Mouse (Mus musculus) MEL (cell line): ENCODE measurements around the gene Lamc3. TPM values are rescaled to one million over a fixed set of nuclear protein-coding genes. Genes with fewer than 3 reads are reported as not detected.

ENCODE experiments used
- DNase-seq: peaks from one replicate; pipeline ENCODE4 v3.0.0; 2011; ENCODE audit warnings: low read depth, low spot score
- H3K27ac ChIP-seq: 2 replicates; pipeline ENCODE4 v1.5.1; 2012; ENCODE audit warnings: low read depth, mild to moderate bottlenecking, control low read depth, low read length, moderate library complexity; ENCODE audit not compliant: control insufficient read depth
- H3K27me3 ChIP-seq, 2 experiments: fragments of 150-350 bp in 1 of 2; sonication (generic) in 1 of 2; 2 replicates each; pipeline ENCODE4 v1.6.1; 2012; ENCODE audit warnings: low read length in 2 of 2, mild to moderate bottlenecking in 2 of 2, improper control_type of control experiment in 1 of 2, moderate library complexity in 1 of 2; ENCODE audit not compliant: insufficient read depth in 2 of 2, control insufficient read depth in 1 of 2
- H3K36me3 ChIP-seq, 2 experiments: 2 replicates each; pipeline ENCODE4 v1.6.1; 2012 to 2014; ENCODE audit warnings: low read length in 2 of 2, improper control_type of control experiment in 1 of 2, inconsistent platforms in 1 of 2, mild to moderate bottlenecking in 1 of 2; ENCODE audit not compliant: insufficient read depth in 2 of 2, control insufficient read depth in 1 of 2
- H3K4me1 ChIP-seq, 2 experiments: fragments of 150-350 bp in 1 of 2; sonication (generic) in 1 of 2; 2 replicates each; pipeline ENCODE4 v1.6.1; 2012; ENCODE audit warnings: low read length in 2 of 2, improper control_type of control experiment in 1 of 2, mild to moderate bottlenecking in 1 of 2; ENCODE audit not compliant: insufficient read depth in 2 of 2, control insufficient read depth in 1 of 2
- H3K4me3 ChIP-seq, 2 experiments: fragments of 150-350 bp in 1 of 2; sonication (generic) in 1 of 2; 2 replicates each; pipeline ENCODE4 v1.5.1; 2012; ENCODE audit warnings: low read depth in 2 of 2, low read length in 2 of 2, mild to moderate bottlenecking in 2 of 2, moderate library complexity in 2 of 2, control low read depth in 1 of 2, improper control_type of control experiment in 1 of 2; ENCODE audit not compliant: control insufficient read depth in 1 of 2, insufficient read depth in 1 of 2
- H3K79me2 ChIP-seq: 2 replicates; pipeline ENCODE4 v1.6.1; 2012; ENCODE audit warnings: mild to moderate bottlenecking, low read length, moderate library complexity; ENCODE audit not compliant: control insufficient read depth, poor library complexity, insufficient read depth
- H3K9ac ChIP-seq: 2 replicates; pipeline ENCODE4 v1.6.1; 2012; ENCODE audit warnings: low read depth, mild to moderate bottlenecking, control low read depth, low read length, moderate library complexity; ENCODE audit not compliant: control insufficient read depth, poor library complexity, severe bottlenecking
- H3K9me3 ChIP-seq: fragments of 150-350 bp; sonication (generic); replicated peaks from 2 replicates; pipeline ENCODE4 v1.6.1; 2012; ENCODE audit warnings: mild to moderate bottlenecking, low read length, improper control_type of control experiment, moderate library complexity; ENCODE audit not compliant: insufficient read depth
- BHLHE40 ChIP-seq: IDR thresholded peaks from 2 replicates; pipeline ENCODE4 v1.6.1; 2012; ENCODE audit warnings: low read depth, mild to moderate bottlenecking, inconsistent platforms, low read length, improper control_type of control experiment, borderline replicate concordance
- CHD1 ChIP-seq: IDR thresholded peaks from 2 replicates; pipeline ENCODE4 v1.6.1; 2012; ENCODE audit warnings: low read depth, mild to moderate bottlenecking, inconsistent platforms, low read length, improper control_type of control experiment
- CHD2 ChIP-seq: IDR thresholded peaks from 2 replicates; pipeline ENCODE4 v1.6.1; 2011; ENCODE audit warnings: low read length, improper control_type of control experiment
- CTCF ChIP-seq, 3 experiments: IDR thresholded peaks in 2 of 3; conservative IDR thresholded peaks in 1 of 3; 2 replicates each; pipeline ENCODE4 v1.5.1; 2011 to 2012; ENCODE audit warnings: low read length in 3 of 3, low read depth in 2 of 3, mild to moderate bottlenecking in 2 of 3, improper control_type of control experiment in 1 of 3, inconsistent platforms in 1 of 3, mixed read lengths in 1 of 3, moderate library complexity in 1 of 3; ENCODE audit not compliant: control insufficient read depth in 1 of 3, insufficient read depth in 1 of 3, poor library complexity in 1 of 3, severe bottlenecking in 1 of 3
- ELF1 ChIP-seq: IDR thresholded peaks from 2 replicates; pipeline ENCODE4 v1.6.1; 2014; ENCODE audit warnings: low read depth, mild to moderate bottlenecking, inconsistent platforms, low read length, improper control_type of control experiment, moderate library complexity
- EP300 ChIP-seq, 2 experiments: IDR thresholded peaks; 2 replicates each; pipeline ENCODE4 v1.6.1; 2011; ENCODE audit warnings: improper control_type of control experiment in 2 of 2, low read length in 2 of 2, low read depth in 1 of 2, mild to moderate bottlenecking in 1 of 2
- ETS1 ChIP-seq: IDR thresholded peaks from 2 replicates; pipeline ENCODE4 v1.6.1; 2012; ENCODE audit warnings: low read depth, mild to moderate bottlenecking, inconsistent platforms, low read length, improper control_type of control experiment, moderate library complexity
- GABPA ChIP-seq: IDR thresholded peaks from 2 replicates; pipeline ENCODE4 v1.6.1; 2012; ENCODE audit warnings: low read depth, mild to moderate bottlenecking, inconsistent platforms, low read length, improper control_type of control experiment, moderate library complexity
- GATA1 ChIP-seq: IDR thresholded peaks from 2 replicates; pipeline ENCODE4 v1.6.1; 2011; ENCODE audit warnings: low read depth, low read length, improper control_type of control experiment
- HCFC1 ChIP-seq: IDR thresholded peaks from 2 replicates; pipeline ENCODE4 v1.6.1; 2012; ENCODE audit warnings: low read depth, mild to moderate bottlenecking, inconsistent platforms, low read length, improper control_type of control experiment, moderate library complexity
- JUND ChIP-seq: IDR thresholded peaks from 2 replicates; pipeline ENCODE4 v1.6.1; 2011; ENCODE audit warnings: low read depth, mild to moderate bottlenecking, improper control_type of control experiment, low read length
- KAT2A ChIP-seq: conservative IDR thresholded peaks from 2 replicates; pipeline ENCODE4 v1.6.1; 2012; ENCODE audit warnings: low read depth, low read length, improper control_type of control experiment, inconsistent platforms
- MAFK ChIP-seq: IDR thresholded peaks from 2 replicates; pipeline ENCODE4 v1.6.1; 2011; ENCODE audit warnings: low read depth, mild to moderate bottlenecking, low read length, improper control_type of control experiment, borderline replicate concordance
- MAX ChIP-seq: IDR thresholded peaks from 2 replicates; pipeline ENCODE4 v1.6.1; 2011; ENCODE audit warnings: low read length, improper control_type of control experiment
- MYC ChIP-seq: IDR thresholded peaks from 2 replicates; pipeline ENCODE4 v1.6.1; 2011; ENCODE audit warnings: low read depth, mild to moderate bottlenecking, low read length, improper control_type of control experiment, moderate library complexity
- NELFE ChIP-seq: IDR thresholded peaks from 2 replicates; pipeline ENCODE4 v1.6.1; 2011; ENCODE audit warnings: low read depth, low read length, improper control_type of control experiment
- NRF1 ChIP-seq: IDR thresholded peaks from 2 replicates; pipeline ENCODE4 v1.6.1; 2014; ENCODE audit warnings: low read depth, mild to moderate bottlenecking, inconsistent platforms, low read length, improper control_type of control experiment, moderate library complexity; ENCODE audit not compliant: poor library complexity, insufficient read depth, severe bottlenecking
- POLR2AphosphoS5 ChIP-seq: IDR thresholded peaks from 2 replicates; pipeline ENCODE4 v1.6.1; 2012; ENCODE audit warnings: low read depth, borderline replicate concordance, mild to moderate bottlenecking, inconsistent platforms, low read length, moderate library complexity, mixed read lengths
- RAD21 ChIP-seq: IDR thresholded peaks from 2 replicates; pipeline ENCODE4 v1.6.1; 2011; ENCODE audit warnings: mild to moderate bottlenecking, low read depth, low read length, improper control_type of control experiment
- SMC3 ChIP-seq: IDR thresholded peaks from 2 replicates; pipeline ENCODE4 v1.6.1; 2011; ENCODE audit warnings: low read depth, low read length, improper control_type of control experiment
- TAL1 ChIP-seq: IDR thresholded peaks from 2 replicates; pipeline ENCODE4 v1.6.1; 2012; ENCODE audit warnings: mild to moderate bottlenecking, inconsistent platforms, low read length, moderate library complexity, mixed read lengths
- USF2 ChIP-seq, 2 experiments: IDR thresholded peaks; 2 replicates each; pipeline ENCODE4 v1.6.1; 2011 to 2012; ENCODE audit warnings: improper control_type of control experiment in 2 of 2, low read length in 2 of 2, borderline replicate concordance in 1 of 2, inconsistent platforms in 1 of 2, low read depth in 1 of 2, mild to moderate bottlenecking in 1 of 2; ENCODE audit not compliant: insufficient read depth in 1 of 2
- ZC3H11A ChIP-seq: IDR thresholded peaks from 2 replicates; pipeline ENCODE4 v1.6.1; 2012; ENCODE audit warnings: low read depth, mild to moderate bottlenecking, inconsistent platforms, low read length, improper control_type of control experiment
- ZKSCAN1 ChIP-seq: IDR thresholded peaks from 2 replicates; pipeline ENCODE4 v1.6.1; 2012; ENCODE audit warnings: low read depth, mild to moderate bottlenecking, inconsistent platforms, low read length, improper control_type of control experiment, moderate library complexity
- polyA plus RNA-seq, 2 experiments: library from polyadenylated mRNA; stranded (reverse) in 1 of 2; unstranded in 1 of 2; fragments of >175 nt in 1 of 2; fragments of >200 nt in 1 of 2; gene quantifications; 2 replicates each; pipeline versions ENCODE4 v1.2.1 to v1.2.4; 2012; ENCODE audit warnings: low replicate concordance in 2 of 2, low read depth in 1 of 2; ENCODE audit not compliant: insufficient read length in 2 of 2, insufficient read depth in 1 of 2, missing spikeins in 1 of 2
- total RNA-seq: library from RNA; depleted of rRNA; stranded (reverse); fragments of 300-350 nt; gene quantifications from 2 replicates; pipeline ENCODE4 v1.2.3, GENCODE M21; 2012

Gene Lamc3
- total and polyA plus RNA-seq, 3 experiments, result not detected

GRCm38 (mm10) chr2:31847908-31848307 is 39.2 kb upstream of the Lamc3 start:
- no peaks in the 10 kb centered on the region for H3K27me3 ChIP-seq

GRCm38 (mm10) chr2:31850141-31850540 is 37.0 kb upstream of the Lamc3 start:
- no peak overlapping the region for H3K9ac ChIP-seq
- no peak overlapping the region for H3K27ac ChIP-seq
- no peaks in the 10 kb centered on the region for H3K27me3 ChIP-seq
- no peak for TF ChIP-seq HCFC1
- no peak for TF ChIP-seq CHD2
- no peak for TF ChIP-seq ZKSCAN1
- TF ChIP-seq NRF1, result no peak
- TF ChIP-seq TAL1, result no peak
- TF ChIP-seq EP300 (IDR thresholded peaks at IDR 0.05; ENCODE audit: low read depth in 1 of 2, low read length in 2 of 2), result no peak
- no peak for TF ChIP-seq RAD21
- TF ChIP-seq NELFE, result no peak
- TF ChIP-seq POLR2AphosphoS5, result no peak
- no peak for TF ChIP-seq JUND
- H3K9me3 ChIP-seq, result no peaks in the 10 kb centered on the region
- no peak for DNase-seq
- no peaks in the 10 kb centered on the region for H3K4me1 ChIP-seq
- H3K79me2 ChIP-seq, result no peaks in the 10 kb centered on the region
- no peaks in the 10 kb centered on the region for H3K36me3 ChIP-seq
- no peak overlapping the region for H3K4me3 ChIP-seq

More at GRCm38 (mm10) chr2:31847908-31848307, 39.2 kb upstream of the Lamc3 start:
- no peaks in the 10 kb centered on the region for H3K79me2 ChIP-seq
- TF ChIP-seq GATA1, result peak; percentile 21; the same call in 1 of the 2 replicates
- peak; percentile 51 to 76 (median 66); a peak in 5 of 6 replicates for TF ChIP-seq CTCF (IDR thresholded peaks at IDR 0.05 in 2 of 3, conservative IDR thresholded peaks at IDR 0.05 in 1 of 3; ENCODE audit: control insufficient read depth in 1 of 3, insufficient read depth in 1 of 3, low read depth in 2 of 3, low read length in 3 of 3, poor library complexity in 1 of 3, severe bottlenecking in 1 of 3)
- TF ChIP-seq TAL1, result peak; percentile 20
- TF ChIP-seq RAD21, result peak; percentile 50
- TF ChIP-seq GABPA, result no peak
- TF ChIP-seq SMC3, result peak; percentile 64
- no peak for TF ChIP-seq JUND
- peak; percentile 56; the same call in 1 of the 2 replicates for TF ChIP-seq POLR2AphosphoS5
- no peak overlapping the region for H3K27ac ChIP-seq
- DNase-seq, result peak; percentile 62
- no peaks in the 10 kb centered on the region for H3K4me1 ChIP-seq
- H3K9me3 ChIP-seq, result no peaks in the 10 kb centered on the region
- H3K4me3 ChIP-seq, result no peak overlapping the region
- no peaks in the 10 kb centered on the region for H3K36me3 ChIP-seq
- H3K9ac ChIP-seq, result no peak overlapping the region

GRCm38 (mm10) chr2:31855991-31856390 is 31.1 kb upstream of the Lamc3 start:
- H3K9me3 ChIP-seq, result no peaks in the 10 kb centered on the region
- H3K27me3 ChIP-seq, result 0 out of 4 replicates have a peak, but pooled peaks cover 0 to 1% of the 10 kb centered on the region in 2 experiments
- H3K9ac ChIP-seq, result no peak overlapping the region
- TF ChIP-seq MYC (no peak), USF2 (IDR thresholded peaks at IDR 0.05; ENCODE audit: borderline replicate concordance in 1 of 2, insufficient read depth in 1 of 2, low read depth in 1 of 2, low read length in 2 of 2) (no peak), GABPA (no peak), ETS1 (no peak), MAX (no peak), CHD1 (no peak), ZC3H11A (no peak), POLR2AphosphoS5 (no peak), KAT2A (no peak), BHLHE40 (no peak), CHD2 (no peak), EP300 (IDR thresholded peaks at IDR 0.05; ENCODE audit: low read depth in 1 of 2, low read length in 2 of 2) (no peak), ELF1 (no peak), JUND (no peak), GATA1 (no peak), MAFK (no peak), NRF1 (no peak)

More at GRCm38 (mm10) chr2:31855991-31856390, 31.1 kb upstream of the Lamc3 start:
- H3K4me1 ChIP-seq, result no peaks in the 10 kb centered on the region
- H3K36me3 ChIP-seq, result no peaks in the 10 kb centered on the region
- no peaks in the 10 kb centered on the region for H3K79me2 ChIP-seq
- no peak overlapping the region for H3K4me3 ChIP-seq
- no peak for DNase-seq
- no peak overlapping the region for H3K27ac ChIP-seq
